Mouse (Mus musculus) bone marrow, adult 2 months (tissue): ENCODE measurements at regions not wholly inside any gene's neighbourhood (a gene's known extent, or its start where the extent isn't known, plus 50 kb on each side); places are given as distances from the start of the nearest gene placed in this dataset.

Experiments
- CTCF ChIP-seq: fragments of 200-500 bp; IDR thresholded peaks from 2 replicates; pipeline ENCODE4 v1.5.1; 2011; ENCODE audit warnings: low read length, control low read depth; ENCODE audit not compliant: control insufficient read depth, insufficient read depth
- POLR2A ChIP-seq: fragments of 200-500 bp; IDR thresholded peaks from 2 replicates; pipeline ENCODE4 v1.6.1; 2011; ENCODE audit warnings: low read depth, mild to moderate bottlenecking, control low read depth, low read length, borderline replicate concordance; ENCODE audit not compliant: control insufficient read depth

DNA sequence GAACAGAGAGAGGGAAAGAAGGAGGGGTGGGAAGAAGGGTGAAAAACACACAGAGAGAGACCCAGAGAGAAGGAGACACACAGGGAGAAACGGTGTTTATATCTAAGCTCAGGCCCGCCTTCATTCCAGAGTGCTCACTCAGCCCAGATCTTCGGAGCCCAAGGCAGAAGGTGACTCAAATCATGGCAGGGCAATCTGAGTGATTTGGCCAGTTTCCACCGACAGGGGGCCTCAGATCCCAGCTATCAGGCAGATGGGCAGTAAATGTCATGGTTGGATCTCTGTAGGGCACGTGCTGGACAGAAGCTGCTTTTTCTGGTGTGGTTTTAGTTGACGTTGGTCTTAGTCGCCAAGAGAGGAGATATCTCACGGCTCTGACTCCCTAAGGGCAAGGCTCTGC lies 57.6 kb upstream of the Sept5 start:
- TF ChIP-seq POLR2A (no peak), CTCF (peak; percentile 63)
